Mouse (Mus musculus) monocyte, adult 59 days (primary cell): ENCODE results near the gene Tbxa2r. TPM values are rescaled to one million over a fixed set of nuclear protein-coding genes. Genes with fewer than 3 reads are reported as not detected.

Experiments
- total RNA-seq, 2 experiments: library from RNA; stranded (reverse); gene quantifications; one replicate each; pipeline ENCODE4 v1.2.4; 2023

The Tbxa2r gene
- under 1 TPM in 1 of 2 experiments, not detected in 1; 0.26 TPM for total RNA-seq

DNA sequence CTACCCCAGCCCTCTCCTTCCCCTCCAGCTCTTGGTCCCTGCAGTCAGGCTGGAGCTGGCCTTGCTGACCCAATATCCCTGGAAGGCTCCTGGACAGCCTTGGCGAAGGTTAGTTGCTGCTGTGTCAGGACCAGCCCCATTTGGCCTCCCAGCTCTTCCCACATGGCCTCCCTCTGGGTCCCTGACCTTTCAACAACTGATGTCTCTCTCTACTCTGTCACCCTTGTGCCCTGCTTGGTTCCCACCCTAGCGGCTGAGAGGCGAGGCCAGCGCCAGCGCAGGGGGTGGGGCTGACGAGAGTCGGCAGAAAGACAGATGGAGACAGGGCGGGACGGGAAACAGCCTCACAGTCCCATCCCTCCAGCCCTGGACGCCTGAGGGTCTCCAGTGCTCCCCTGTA, at the start of gene Tbxa2r:
Gene Tbxa2r (plus strand): TSS at position 346 of the 400 bp plus-strand sequence.

GRCm38 (mm10) chr10:81291511-81292104, 36.9 kb upstream of the Tbxa2r start, which contains the start of gene Tjp3:
Gene Tjp3, minus strand, starts transcription at chr10:81291581.

GRCm38 (mm10) chr10:81292554-81293333, 35.8 kb upstream of the Tbxa2r start, which contains the start of gene Pip5k1c:
Gene Pip5k1c, plus strand, starts transcription at chr10:81292963.

GRCm38 (mm10) chr10:81320550-81321347, 7.8 kb upstream of the Tbxa2r start, which contains the start of gene Cactin:
Gene Cactin, plus strand, starts transcription at chr10:81321103.

DNA sequence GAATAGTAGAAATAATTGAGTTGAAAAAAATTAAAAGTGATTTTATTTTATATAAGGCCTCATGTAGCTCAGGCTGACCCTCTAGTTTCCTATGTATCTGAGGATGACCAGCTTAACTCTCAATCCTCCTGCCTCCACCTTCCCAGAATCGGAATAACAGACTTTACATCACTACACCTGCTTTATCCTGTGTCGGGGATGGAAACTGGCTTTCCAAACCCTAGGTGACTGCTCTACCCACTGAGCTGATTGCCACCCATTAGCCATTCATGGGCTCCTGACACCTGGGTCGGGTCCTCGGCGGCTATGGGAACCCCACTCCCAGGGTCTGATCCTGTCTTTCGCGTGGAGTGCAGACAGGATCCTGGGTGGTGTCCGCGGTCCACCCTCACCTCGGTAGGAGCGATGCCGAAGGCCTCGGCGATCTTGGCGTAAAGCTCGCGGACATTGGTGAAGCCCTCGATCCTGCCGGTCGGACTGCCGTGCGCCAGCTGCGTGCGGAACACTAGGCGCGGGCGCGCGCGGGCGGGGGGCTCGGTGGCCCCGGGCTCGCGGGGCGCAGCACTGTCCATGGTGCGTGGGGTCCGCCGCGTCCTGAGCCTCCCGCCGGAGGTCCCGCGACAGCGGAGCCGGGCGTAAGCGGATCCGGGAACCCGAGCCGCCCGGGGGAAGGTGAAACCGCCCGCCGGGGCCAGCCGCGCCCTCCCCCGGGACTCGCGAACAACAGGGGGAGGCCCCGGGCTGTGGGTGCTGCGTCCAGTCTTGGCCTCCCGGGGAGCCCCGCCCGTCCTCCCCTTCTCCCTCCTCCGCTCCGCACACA, 14.4 kb downstream of the Tbxa2r start, which contains the start of gene Gipc3:
Gene Gipc3 (minus strand): TSS at position 581 of the 820 bp plus-strand sequence.

GRCm38 (mm10) chr10:81350351-81351063, 22.0 kb downstream of the Tbxa2r start, which contains the start of gene Hmg20b:
Gene Hmg20b, minus strand, starts transcription at chr10:81350480.

GRCm38 (mm10) chr10:81356991-81357844, 28.7 kb downstream of the Tbxa2r start, which contains the start of gene Mfsd12:
Gene Mfsd12, plus strand, starts transcription at chr10:81357491.

DNA sequence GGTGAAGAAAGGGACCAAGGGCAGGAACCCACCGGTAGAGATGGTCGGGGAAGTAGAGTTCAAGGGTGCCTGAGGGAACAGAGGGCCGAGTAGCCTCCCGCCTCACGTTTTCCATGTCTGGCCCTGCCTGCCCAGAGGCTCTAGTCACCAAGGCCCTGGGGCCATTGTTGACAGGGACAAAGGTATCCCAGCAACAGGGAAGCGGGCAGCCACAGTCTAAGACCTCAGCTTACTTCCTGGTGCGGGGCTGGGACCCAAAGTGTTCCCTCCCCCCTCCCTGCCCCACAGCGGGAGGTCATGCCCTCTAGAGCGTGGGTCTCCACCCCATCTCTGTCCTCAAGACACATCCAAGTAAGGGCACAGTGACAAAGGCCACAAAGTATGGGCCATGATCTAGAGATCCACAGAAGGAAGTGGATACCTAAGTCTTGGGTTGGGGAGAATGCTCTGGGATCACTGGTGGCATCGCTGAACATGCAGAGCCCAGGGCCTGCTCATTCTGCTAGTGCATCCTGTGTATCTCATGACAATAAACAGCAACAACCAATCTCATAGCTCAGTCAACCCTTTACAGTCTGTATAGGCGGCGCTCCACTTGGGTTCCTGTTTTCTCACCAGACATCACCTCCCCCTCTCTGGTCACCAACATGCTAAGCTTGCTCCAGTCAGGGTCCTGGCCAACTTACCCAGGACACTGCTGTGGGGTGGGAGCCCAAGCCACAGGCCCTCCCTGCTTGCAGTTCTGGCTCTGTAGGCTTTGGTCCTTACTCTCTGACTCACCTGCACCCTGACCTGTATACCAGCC, 37.3 kb downstream of the Tbxa2r start, which contains the start of gene 4930404N11Rik:
Gene 4930404N11Rik (minus strand): TSS at position 145 of the 805 bp plus-strand sequence.

GRCm38 (mm10) chr10:81377793-81378552, 49.4 kb downstream of the Tbxa2r start, which contains the start of gene Fzr1:
Gene Fzr1, minus strand, starts transcription at chr10:81378516.

GRCm38 (mm10) chr10:81383802-81384604, 55.5 kb downstream of the Tbxa2r start, which contains the start of the genes Dohh and Gm48551:
Gene Dohh, plus strand, starts transcription at chr10:81384428.
Gene Gm48551, plus strand, starts transcription at chr10:81384466.

Other genes with a start within 250 kb of the Tbxa2r start
- gene Creb3l3, start 229.9 kb upstream of the Tbxa2r start, total RNA-seq, result not detected
- 100 to 1,000 TPM; 100 to 101 TPM for gene Map2k2, start 222.8 kb upstream of the Tbxa2r start, total RNA-seq
- gene Zbtb7a, start 193.5 kb upstream of the Tbxa2r start, total RNA-seq, result 100 to 1,000 TPM; 124 TPM
- 10 to 100 TPM; 23.5 to 34.3 TPM for gene Pias4, start 160.8 kb upstream of the Tbxa2r start, total RNA-seq
- gene Eef2, start 152.1 kb upstream of the Tbxa2r start, total RNA-seq, result 1,000 to 10,000 TPM; 1,547 to 1,607 TPM
- 10 to 100 TPM; 33.4 to 35.1 TPM for gene Dapk3, start 145.7 kb upstream of the Tbxa2r start, total RNA-seq
- gene 4930442H23Rik, start 144.9 kb upstream of the Tbxa2r start, total RNA-seq, result not detected
- gene Nmrk2, start 126.7 kb upstream of the Tbxa2r start, total RNA-seq, result not detected
- gene Atcay, start 97.9 kb upstream of the Tbxa2r start, total RNA-seq, result not detected
- gene Zfr2, start 95.6 kb upstream of the Tbxa2r start, total RNA-seq, result 1 to 10 TPM; 1.3 to 2.7 TPM
- 10 to 100 TPM; 42.3 to 59.6 TPM for gene Matk, start 75.8 kb upstream of the Tbxa2r start, total RNA-seq
- gene Mrpl54, start 61.8 kb upstream of the Tbxa2r start, total RNA-seq, result 10 to 100 TPM; 75.9 to 85.4 TPM
- 10 to 100 TPM; 42.4 to 46.0 TPM for gene Apba3, start 61.8 kb upstream of the Tbxa2r start, total RNA-seq
- 1 to 10 TPM; 1.7 to 4.5 TPM for gene Tjp3, start 37.1 kb upstream of the Tbxa2r start, total RNA-seq
- gene Pip5k1c, start 35.8 kb upstream of the Tbxa2r start, total RNA-seq, result 100 to 1,000 TPM; 135 to 147 TPM
- 10 to 100 TPM; 29.4 to 32.4 TPM for gene Cactin, start 7.6 kb upstream of the Tbxa2r start, total RNA-seq
- under 1 TPM in 1 of 2 experiments, not detected in 1; 0.15 TPM for gene Gipc3, start 14.5 kb downstream of the Tbxa2r start, total RNA-seq
- 10 to 100 TPM; 71.4 to 85.8 TPM for gene Hmg20b, start 21.7 kb downstream of the Tbxa2r start, total RNA-seq
- gene Mfsd12, start 28.8 kb downstream of the Tbxa2r start, total RNA-seq, result 10 to 100 TPM; 38.4 to 44.6 TPM
- gene 4930404N11Rik, start 37.1 kb downstream of the Tbxa2r start, total RNA-seq, result 1 to 10 TPM; 3.5 to 3.7 TPM
- gene Fzr1, start 49.8 kb downstream of the Tbxa2r start, total RNA-seq, result 10 to 100 TPM; 33.5 to 38.0 TPM
- 10 to 100 TPM; 31.3 to 35.2 TPM for gene Dohh, start 55.7 kb downstream of the Tbxa2r start, total RNA-seq
- 1 to 10 TPM in 1 of 2 experiments, under 1 TPM in 1; 0.97 to 1.3 TPM for gene Gm48551, start 55.7 kb downstream of the Tbxa2r start, total RNA-seq
- gene Gm48552, start 60.3 kb downstream of the Tbxa2r start, total RNA-seq, result 1 to 10 TPM; 2.3 to 3.7 TPM
- gene Smim24, start 64.3 kb downstream of the Tbxa2r start, total RNA-seq, result 10 to 100 TPM; 11.9 to 12.5 TPM
- 10 to 100 TPM; 71.7 to 75.6 TPM for gene Nfic, start 126.9 kb downstream of the Tbxa2r start, total RNA-seq
- gene Celf5, start 154.0 kb downstream of the Tbxa2r start, total RNA-seq, result not detected
- gene Ncln, start 167.7 kb downstream of the Tbxa2r start, total RNA-seq, result 100 to 1,000 TPM; 108 to 128 TPM
- gene S1pr4, start 171.4 kb downstream of the Tbxa2r start, total RNA-seq, result 10 to 100 TPM; 13.4 to 15.1 TPM
- gene Gna15, start 195.5 kb downstream of the Tbxa2r start, total RNA-seq, result 10 to 100 TPM; 20.9 to 21.4 TPM
- 10 to 100 TPM; 12.5 to 13.8 TPM for gene Gna11, start 216.5 kb downstream of the Tbxa2r start, total RNA-seq
- gene Aes, start 230.8 kb downstream of the Tbxa2r start, total RNA-seq, result 100 to 1,000 TPM; 239 to 246 TPM
- 1 to 10 TPM; 3.4 to 4.2 TPM for gene Tle2, start 245.8 kb downstream of the Tbxa2r start, total RNA-seq